Mouse (Mus musculus) thymus, postnatal 0 days (tissue): ENCODE results near the gene Chrne. TPM values are rescaled to one million over a fixed set of nuclear protein-coding genes. Genes with fewer than 3 reads are reported as not detected.

Source experiments
- DNase-seq: peaks from one replicate; pipeline ENCODE4 v3.0.0-alpha.2; 2015; ENCODE audit warnings: low spot score
- polyA plus RNA-seq: library from polyadenylated mRNA; unstranded; fragments of >200 nt; fragmentation: Nextera tagmentation; extraction: Ambion mirVana; gene quantifications from 2 replicates; pipeline ENCODE4 v1.2.1, GENCODE M21; 2015

The Chrne gene
- polyA plus RNA-seq, 1 experiment from 2014 or later = 1.1 TPM

GRCm38 (mm10) chr11:70628431-70628830 lies 9.4 kb upstream of the Chrne start:
- no peak for DNase-seq

GRCm38 (mm10) chr11:70626877-70627276 lies 7.9 kb upstream of the Chrne start:
- DNase-seq = no peak

GRCm38 (mm10) chr11:70625473-70625872 lies 6.5 kb upstream of the Chrne start:
- DNase-seq = peak; percentile 68

GRCm38 (mm10) chr11:70623053-70623742 lies 4.2 kb upstream of the Chrne start:
- no peak for DNase-seq

DNA sequence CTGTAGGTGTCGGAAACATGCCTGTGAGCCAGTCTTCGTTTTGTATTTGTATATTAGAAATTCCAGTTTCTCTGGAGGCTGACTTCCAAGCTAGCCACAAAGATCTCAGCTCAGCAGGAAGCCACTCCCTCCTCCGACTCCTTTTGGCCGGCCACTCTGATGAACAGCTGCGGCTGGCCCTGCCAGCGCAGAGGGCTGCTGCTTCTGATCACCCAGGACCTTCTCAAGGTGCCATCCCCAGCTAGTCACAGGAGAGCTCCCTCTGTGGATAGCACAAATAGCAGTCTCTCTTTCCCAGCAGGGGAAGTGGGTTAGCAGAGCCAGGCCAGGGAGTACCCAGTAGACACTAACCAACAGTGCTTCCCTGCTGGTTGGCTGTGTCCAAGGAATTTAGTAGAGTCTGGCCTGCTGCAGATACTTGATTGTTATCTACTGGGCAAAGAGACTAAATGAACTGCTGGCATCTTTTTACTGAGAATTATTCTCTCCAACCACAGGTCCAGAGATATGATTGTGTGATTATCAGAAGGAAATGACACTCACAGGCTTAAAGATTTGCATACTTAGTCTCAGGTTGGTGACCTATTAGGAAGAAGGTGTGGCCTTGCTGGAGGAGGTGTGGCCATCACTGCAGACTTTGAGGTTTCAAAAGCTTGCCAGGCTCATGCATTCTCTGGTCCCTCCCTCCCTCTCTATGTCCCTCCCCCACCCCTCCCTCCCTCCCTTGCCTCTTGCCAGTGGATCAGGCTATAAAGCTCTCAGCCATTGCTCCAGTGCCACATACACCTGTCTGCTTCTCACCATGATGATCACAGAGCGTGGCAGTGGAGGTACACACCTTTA lies 3.2 kb upstream of the Chrne start:
- DNase-seq = no peak

DNA sequence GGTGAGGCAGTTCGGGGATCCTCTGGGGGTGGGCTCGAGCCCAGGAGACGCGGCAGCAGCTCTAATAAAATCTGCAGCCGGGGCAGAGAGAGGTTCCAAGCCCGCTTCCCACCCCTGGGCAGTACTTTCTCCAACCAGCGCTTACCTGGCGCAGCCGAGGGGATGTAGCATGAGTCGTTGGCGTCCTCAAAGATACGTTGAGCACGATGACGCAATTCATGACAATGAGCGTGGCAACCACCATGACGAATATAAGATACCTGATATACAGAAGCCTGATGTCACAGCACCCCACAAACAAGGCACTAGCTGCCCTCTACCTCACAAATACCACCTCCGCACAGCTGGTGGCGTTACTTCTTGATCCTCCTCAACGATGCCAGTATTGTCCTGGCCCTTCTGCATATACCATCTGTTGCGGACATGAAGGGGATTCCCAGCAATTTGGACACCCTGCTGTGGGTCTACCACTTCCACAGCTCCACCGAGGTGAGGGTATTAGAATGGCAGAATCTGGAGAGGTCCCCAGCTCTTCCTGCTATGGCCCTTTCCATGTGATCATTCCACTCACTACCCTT lies 3.4 kb downstream of the Chrne start, which contains the start of gene 4930544D05Rik:
Gene 4930544D05Rik (plus strand): TSS at position 333 of the 578 bp plus-strand sequence.
- peak; percentile 29 for DNase-seq

DNA sequence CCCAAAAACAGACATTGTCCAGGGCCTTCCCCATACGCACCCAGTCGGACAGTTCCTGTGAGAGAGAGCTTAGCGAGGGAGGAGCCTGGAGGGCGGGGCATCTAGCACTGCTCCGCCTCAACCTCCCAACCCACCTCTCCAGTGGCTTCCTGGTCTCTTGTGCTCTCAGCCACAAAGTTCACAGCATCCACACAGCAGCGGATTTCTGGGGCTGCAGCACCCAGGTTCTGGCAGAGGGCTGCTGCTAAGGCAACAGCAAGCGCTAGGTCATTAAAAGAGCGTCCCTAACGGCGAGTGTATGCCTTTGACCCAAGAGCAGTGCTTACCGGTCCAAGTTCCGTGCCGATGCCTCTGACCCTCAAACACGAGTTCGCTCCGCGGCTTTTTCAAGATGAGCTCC lies 3.9 kb downstream of the Chrne start:
- DNase-seq = peak; percentile 83

GRCm38 (mm10) chr11:70612505-70612904 lies 6.5 kb downstream of the Chrne start:
- DNase-seq = no peak

DNA sequence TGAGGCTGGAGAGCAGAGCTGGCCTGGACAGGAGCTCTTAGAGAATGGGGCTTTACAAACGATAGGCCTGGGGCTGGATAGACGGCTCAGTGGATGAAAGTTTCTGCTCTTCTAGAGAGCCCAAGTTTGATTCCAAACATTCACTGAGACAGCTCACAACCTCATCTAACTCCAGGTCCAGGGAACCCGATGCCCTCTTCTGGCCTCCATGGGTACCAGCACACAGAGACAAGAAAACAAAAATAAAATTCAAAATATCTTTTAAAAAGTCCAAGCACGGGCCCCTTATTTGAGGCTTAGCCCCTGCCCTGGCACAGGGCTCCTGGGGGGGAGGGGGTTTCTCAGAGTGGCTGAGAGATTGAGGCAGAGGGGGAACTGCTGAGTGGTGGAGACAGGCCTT lies 8.3 kb downstream of the Chrne start:
- DNase-seq = no peak

DNA sequence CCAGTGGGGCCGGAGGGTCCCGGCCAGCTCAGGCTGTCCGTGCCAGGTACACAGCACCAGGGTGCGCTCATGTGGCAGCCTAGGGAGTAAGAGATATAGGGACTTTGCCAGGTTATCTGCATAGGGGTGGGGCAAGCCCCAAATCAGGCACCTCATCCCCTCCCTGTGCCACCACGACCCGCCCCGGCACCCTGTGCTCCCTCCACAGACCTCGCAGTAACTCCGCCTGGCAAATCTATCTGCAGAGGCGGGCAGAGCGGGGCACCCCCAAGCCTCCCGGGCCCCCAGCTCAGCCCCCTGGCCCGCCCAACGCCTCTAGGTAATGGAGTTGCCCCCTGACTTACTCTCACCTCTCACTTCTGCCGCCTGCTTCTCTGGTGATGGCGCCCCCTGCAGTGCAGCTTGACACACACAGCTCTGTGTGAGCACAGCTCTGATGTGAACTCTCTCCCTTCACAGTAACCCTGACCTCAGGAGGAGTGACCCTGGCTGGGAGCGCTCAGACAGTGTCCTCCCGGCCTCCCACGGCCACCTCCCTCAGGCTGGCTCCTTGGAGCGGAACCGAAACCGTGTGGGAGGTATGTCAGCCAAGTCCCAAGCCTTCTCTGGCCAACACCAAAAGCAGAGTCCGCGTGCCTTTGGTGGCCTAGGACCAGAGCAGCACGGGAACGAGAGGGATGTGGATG lies 10.5 kb downstream of the Chrne start:
- DNase-seq = peak; percentile 36

DNA sequence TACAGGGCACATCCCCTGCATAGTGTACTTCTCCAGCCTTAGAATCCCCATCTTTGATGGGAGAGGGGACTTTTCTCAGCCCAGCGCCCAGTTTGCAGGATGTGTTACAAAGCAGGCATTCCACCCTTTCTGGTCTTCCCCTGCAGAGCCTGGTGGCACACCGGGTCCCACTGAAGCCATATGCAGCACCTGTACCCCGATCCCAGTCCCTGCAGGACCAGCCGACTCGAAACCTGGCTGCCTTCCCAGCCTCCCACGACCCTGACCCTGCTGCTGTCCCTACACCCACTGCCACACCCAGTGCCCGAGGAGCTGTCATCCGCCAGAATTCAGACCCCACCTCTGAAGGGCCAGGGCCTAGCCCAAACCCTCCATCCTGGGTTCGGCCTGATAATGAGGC lies 11.4 kb downstream of the Chrne start:
- DNase-seq = no peak

- DNase-seq = no peak
Measured at GRCm38 (mm10) chr11:70606717-70607116, 12.3 kb downstream of the Chrne start.

GRCm38 (mm10) chr11:70605024-70605566 lies 13.9 kb downstream of the Chrne start:
- DNase-seq = peak; percentile 74

DNA sequence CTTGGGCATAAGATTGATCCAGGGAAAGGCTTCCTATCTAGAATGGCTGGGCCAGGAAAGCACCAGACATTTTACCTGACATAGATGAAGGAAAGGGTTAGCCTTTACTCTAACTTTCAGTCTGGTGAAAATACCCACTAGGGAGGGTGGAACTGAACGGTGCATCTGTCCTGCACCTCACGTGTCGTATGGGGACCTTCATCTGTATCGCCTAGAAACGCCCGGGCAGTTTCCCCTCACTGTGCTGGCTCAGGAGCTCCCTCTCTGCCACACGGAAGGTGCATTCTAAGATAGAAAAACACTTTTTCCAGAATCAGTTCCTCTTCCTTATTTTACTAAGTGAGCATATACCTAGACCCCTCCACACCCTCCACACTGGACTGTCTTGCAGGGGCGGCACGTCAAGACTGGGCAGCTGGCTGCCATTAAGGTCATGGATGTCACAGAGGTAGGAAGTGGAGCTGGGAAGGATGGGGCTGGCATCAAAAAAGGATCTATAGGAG lies 20.5 kb downstream of the Chrne start:
- no peak for DNase-seq

- no peak for DNase-seq
Measured at GRCm38 (mm10) chr11:70597301-70597700, 21.7 kb downstream of the Chrne start.

DNA sequence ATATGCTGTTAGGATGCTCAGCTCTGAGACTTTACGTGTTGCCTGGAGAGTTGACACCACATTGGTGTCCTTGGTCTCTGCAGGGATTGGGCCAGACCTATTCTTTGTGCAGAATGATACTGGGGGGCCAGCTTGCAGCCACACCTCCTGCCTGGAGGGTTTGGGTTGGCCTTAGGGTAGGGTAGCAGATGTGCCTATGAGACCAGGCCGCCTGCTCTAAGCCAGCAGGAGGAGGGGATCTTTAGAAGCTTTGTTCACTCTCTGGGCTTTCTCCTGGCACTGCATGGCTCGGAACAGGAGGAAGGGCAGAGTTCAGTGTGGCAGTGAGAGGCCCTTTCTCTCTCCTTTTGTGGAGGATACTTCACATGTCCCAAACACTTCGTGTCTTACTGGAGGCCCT lies 22.9 kb downstream of the Chrne start:
- DNase-seq = no peak

- no peak for DNase-seq
Measured at GRCm38 (mm10) chr11:70595638-70596037, 23.4 kb downstream of the Chrne start.

- DNase-seq = no peak
Measured at GRCm38 (mm10) chr11:70594253-70594989, 24.6 kb downstream of the Chrne start.

DNA sequence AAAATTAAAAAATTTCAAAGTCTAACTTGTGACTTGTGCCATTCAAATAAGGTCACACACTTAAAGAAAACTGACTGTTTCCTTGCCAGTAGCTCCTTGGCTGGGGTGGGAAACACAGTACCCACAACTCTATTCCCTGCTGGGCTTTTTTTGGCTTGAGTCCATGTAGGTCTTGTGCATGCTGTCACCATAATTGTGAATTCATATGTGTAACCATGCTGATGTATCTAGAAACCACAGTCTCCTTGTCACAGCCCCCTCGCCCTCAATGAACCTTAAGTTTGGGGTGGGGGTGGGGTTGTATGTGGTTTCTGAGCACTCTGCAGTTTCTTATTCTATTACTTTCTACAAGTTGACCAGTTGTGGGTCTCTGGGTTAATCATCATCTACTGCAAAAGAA lies 27.3 kb downstream of the Chrne start:
- DNase-seq = no peak

DNA sequence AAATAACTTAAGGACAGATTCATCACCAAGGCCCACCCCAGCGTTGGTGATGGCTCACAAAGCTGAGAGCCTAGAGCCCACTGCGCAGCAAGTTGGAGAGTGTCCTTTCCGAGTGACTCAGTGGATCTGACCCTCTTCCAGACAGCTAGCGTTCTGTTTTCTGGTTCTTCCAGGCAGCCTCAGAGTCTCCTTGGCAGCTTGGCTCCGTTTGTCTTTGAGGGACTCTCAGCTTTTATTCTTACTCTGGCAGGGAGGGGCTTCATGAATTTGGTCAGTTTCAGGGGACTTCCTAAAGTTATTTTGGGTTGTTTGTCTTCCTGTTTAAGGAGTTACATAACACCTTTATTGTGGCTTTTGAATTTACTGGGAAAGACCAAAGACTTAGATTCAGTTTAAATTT lies 32.1 kb downstream of the Chrne start:
- no peak for DNase-seq
